Mouse (Mus musculus): ENCODE data around the gene Erc1.

Gene Erc1

GRCm38 (mm10) chr6:119526498-119526897 lies 321.5 kb downstream of the Erc1 start:
- no peak for DNase-seq (ENCODE audit: extremely low spot score, low spot score)

- DNase-seq (ENCODE audit: extremely low spot score, low spot score), result no peak
Observed at GRCm38 (mm10) chr6:119521931-119522391, 326.0 kb downstream of the Erc1 start.

GRCm38 (mm10) chr6:119521482-119521900 lies 326.5 kb downstream of the Erc1 start:
- no peak for DNase-seq (ENCODE audit: extremely low spot score, low spot score)
